Mouse (Mus musculus): ENCODE data around the gene Lrrk1. TPM values are rescaled to one million over a fixed set of nuclear protein-coding genes. Genes with fewer than 3 reads are reported as not detected.

Lrrk1 gene
- total RNA-seq, 2 experiments from 2014 or later = 2.4 to 2.9 TPM

Small RNAs within 50 kb of the gene (microRNA-seq; reads per million reads assigned to microRNA genes)
- 0 reads per million in 2 experiments for gene Mir7057

Other genes starting within 250 kb of the Lrrk1 start
- not detected for gene Gm10974, start 22.4 kb downstream of the Lrrk1 start, total RNA-seq (2021)
- 1 to 10 TPM in 1 of 2 experiments, under 1 TPM in 1; 0.87 to 1.3 TPM for gene Aldh1a3, start 39.2 kb upstream of the Lrrk1 start, total RNA-seq (2021)

Measured in layer of hippocampus, postnatal 25 days (tissue).